Comparison of ENCODE assay signal across 8 mouse cellular contexts in the genomic region with DNA sequence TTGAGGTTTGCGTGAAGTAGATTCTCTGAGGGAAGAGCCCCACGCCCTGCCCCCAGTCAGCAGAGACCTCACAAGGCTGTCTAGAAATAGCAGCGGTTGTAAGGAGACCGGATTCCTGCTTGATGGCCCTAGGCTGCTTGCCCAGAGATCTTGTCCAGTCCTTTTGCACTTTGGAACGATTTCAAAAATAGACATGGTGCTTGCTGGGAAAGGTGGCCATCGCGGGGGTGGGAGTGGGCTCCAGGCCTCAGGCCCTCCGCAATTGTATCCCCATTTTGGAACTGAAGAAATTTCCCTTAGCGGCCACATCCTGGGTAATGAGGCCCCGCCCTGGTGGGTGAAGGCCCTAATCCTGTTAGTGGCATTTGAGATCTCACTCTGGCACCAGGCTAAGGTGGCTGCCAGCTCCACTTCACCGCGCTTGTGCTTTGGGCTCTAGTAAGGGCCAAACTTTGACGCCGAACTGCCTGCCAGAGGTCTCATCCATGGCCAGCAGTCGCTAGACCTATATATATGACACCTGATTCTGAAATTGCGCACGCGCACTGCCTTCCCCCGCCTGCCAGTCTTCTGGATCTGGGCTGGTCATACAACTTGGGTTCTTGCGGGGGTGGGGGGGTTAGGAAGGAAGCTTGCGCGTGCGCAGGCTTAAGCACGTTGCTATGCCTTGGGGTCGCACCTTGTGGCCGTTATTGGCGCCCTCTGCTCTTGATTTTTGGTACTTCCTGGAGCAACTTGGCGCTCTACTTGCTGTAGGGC. TPM values are rescaled to one million over a fixed set of nuclear protein-coding genes. Genes with fewer than 3 reads are reported as not detected.
DNase-seq lines count a peak whose midpoint lies in the region; ATAC-seq lines count a peak whose summit lies in the region.

No protein-coding gene starts in this region.

- peak overlapping the region; percentile 69 for H3K4me3 ChIP-seq in intestine, embryonic 15.5 days (replicated peaks)
- peak overlapping the region; percentile 74 for H3K4me3 ChIP-seq in limb, embryonic 11.5 days (ENCODE audit: low read depth, low read length)
- H3K4me3 ChIP-seq in midbrain, embryonic 12.5 days, result peak overlapping the region; percentile 75

- peak; percentile 77 for DNase-seq in 3134 (ENCODE audit: extremely low read depth, insufficient read length, low spot score)
- DNase-seq in adrenal gland, adult 2 months, result peak; percentile 65
- peak; percentile 64 for DNase-seq in embryo, embryonic 11.5 days (ENCODE audit: low read depth, low spot score)
- DNase-seq in gastrocnemius, postnatal 4 days (ENCODE audit: low spot score in 2 of 2), result peak; percentile 23 to 50
- peak; percentile 78 for DNase-seq in limb, embryonic 11.5 days (ENCODE audit: low spot score)
- DNase-seq in spleen, adult 12 weeks (ENCODE audit: low spot score), result peak; percentile 47

- H3K9ac ChIP-seq in intestine, embryonic 15.5 days, result peak overlapping the region; percentile 82
- peak overlapping the region; percentile 84 for H3K9ac ChIP-seq in limb, embryonic 11.5 days (ENCODE audit: low read length)
- peak overlapping the region; percentile 91 for H3K9ac ChIP-seq in midbrain, embryonic 12.5 days (replicated peaks)

- H3K27ac ChIP-seq in intestine, embryonic 15.5 days, result peak overlapping the region; percentile 90
- peak overlapping the region; percentile 85 for H3K27ac ChIP-seq in limb, embryonic 11.5 days (replicated peaks; ENCODE audit: low read depth, low read length)
- peak overlapping the region; percentile 67 for H3K27ac ChIP-seq in midbrain, embryonic 12.5 days (replicated peaks)

- peaks cover 14% of the 10 kb centered on the region for H3K4me1 ChIP-seq in intestine, embryonic 15.5 days (replicated peaks)
- H3K4me1 ChIP-seq in limb, embryonic 11.5 days (ENCODE audit: control insufficient read depth, insufficient read depth, low read length), result peaks cover 4% of the 10 kb centered on the region
- peaks cover 14% of the 10 kb centered on the region for H3K4me1 ChIP-seq in midbrain, embryonic 12.5 days

- peak; percentile 35 for ATAC-seq in intestine, embryonic 15.5 days
- ATAC-seq in limb, embryonic 11.5 days (ENCODE audit: insufficient number of reproducible peaks, low FRiP score, low TSS enrichment, low read depth), result 0 out of 2 replicates have a peak, but pooled peaks have one; percentile 33
- ATAC-seq in midbrain, embryonic 12.5 days (ENCODE audit: low FRiP score, low read depth), result peak; percentile 32

- H3K36me3 ChIP-seq in intestine, embryonic 15.5 days, result peaks cover 27% of the 10 kb centered on the region
- H3K36me3 ChIP-seq in limb, embryonic 11.5 days (ENCODE audit: control insufficient read depth, insufficient read depth, low read length), result peaks cover 27% of the 10 kb centered on the region
- peaks cover 34% of the 10 kb centered on the region for H3K36me3 ChIP-seq in midbrain, embryonic 12.5 days

- no peaks in the 10 kb centered on the region for H3K27me3 ChIP-seq in intestine, embryonic 15.5 days (replicated peaks)
- H3K27me3 ChIP-seq in limb, embryonic 11.5 days (ENCODE audit: control insufficient read depth, insufficient read depth, low read length), result no peaks in the 10 kb centered on the region
- peaks cover 12% of the 10 kb centered on the region for H3K27me3 ChIP-seq in midbrain, embryonic 12.5 days

- no peaks in the 10 kb centered on the region for H3K9me3 ChIP-seq in intestine, embryonic 15.5 days
- H3K9me3 ChIP-seq in limb, embryonic 11.5 days (ENCODE audit: control insufficient read depth, low read length), result no peaks in the 10 kb centered on the region
- H3K9me3 ChIP-seq in midbrain, embryonic 12.5 days, result no peaks in the 10 kb centered on the region

- 1% methylated on average over 28 of the region's 28 CpGs for WGBS in intestine, embryonic 15.5 days
- WGBS in limb, embryonic 11.5 days, result 2% methylated on average over 28 of the region's 28 CpGs
- 1% methylated on average over 28 of the region's 28 CpGs for WGBS in midbrain, embryonic 12.5 days

- H3K4me2 ChIP-seq in intestine, embryonic 15.5 days (replicated peaks), result peak overlapping the region; percentile 83
- H3K4me2 ChIP-seq in limb, embryonic 11.5 days (ENCODE audit: low read depth, severe bottlenecking), result peak overlapping the region; percentile 70
- peak overlapping the region; percentile 93 for H3K4me2 ChIP-seq in midbrain, embryonic 12.5 days (replicated peaks)

RNA-seq across cellular contexts. Expression of a gene that starts 5.4 kb away (rescaled TPM):
- total RNA-seq in adrenal gland, adult 2 months (2021), result 100 to 1,000 TPM; 381 to 429 TPM
- 178 and 230 TPM in 2 replicates for polyA plus RNA-seq in adrenal gland, adult 2 months (2012; rRNA removed)
- total RNA-seq in gastrocnemius, postnatal 4 days (2021), result 1,000 to 10,000 TPM; 1,563 to 1,575 TPM
- polyA plus RNA-seq in intestine, embryonic 15.5 days (2015; fragmentation: Nextera tagmentation; extraction: Ambion mirVana), result 2,580 and 2,742 TPM in 2 replicates
- polyA plus RNA-seq in limb, embryonic 11.5 days (2014; fragmentation: Nextera tagmentation; extraction: Ambion mirVana), result 1,902 and 2,130 TPM in 2 replicates
- 802 and 809 TPM in 2 replicates for polyA plus RNA-seq in midbrain, embryonic 12.5 days (2016; fragmentation: Nextera tagmentation; extraction: Ambion mirVana)

RNA-seq across cellular contexts. Expression of a gene that starts 14.3 kb away (rescaled TPM):
- total RNA-seq in adrenal gland, adult 2 months (2021), result not detected
- not detected in 2 replicates for polyA plus RNA-seq in adrenal gland, adult 2 months (2012; rRNA removed)
- not detected for total RNA-seq in gastrocnemius, postnatal 4 days (2021)
- polyA plus RNA-seq in intestine, embryonic 15.5 days (2015; fragmentation: Nextera tagmentation; extraction: Ambion mirVana), result not detected in 2 replicates
- polyA plus RNA-seq in limb, embryonic 11.5 days (2014; fragmentation: Nextera tagmentation; extraction: Ambion mirVana), result 0.19 and 0.26 TPM in 2 replicates
- 0.22 TPM in 1 of 2 replicates, not detected in the other for polyA plus RNA-seq in midbrain, embryonic 12.5 days (2016; fragmentation: Nextera tagmentation; extraction: Ambion mirVana)

RNA-seq across cellular contexts. Expression of a gene that starts 50.8 kb away (rescaled TPM):
- total RNA-seq in adrenal gland, adult 2 months (2021), result 10 to 100 TPM; 30.4 to 46.7 TPM
- 4.9 and 8.5 TPM in 2 replicates for polyA plus RNA-seq in adrenal gland, adult 2 months (2012; rRNA removed)
- 10 to 100 TPM; 31.0 to 40.2 TPM for total RNA-seq in gastrocnemius, postnatal 4 days (2021)
- 63.3 and 72.8 TPM in 2 replicates for polyA plus RNA-seq in intestine, embryonic 15.5 days (2015; fragmentation: Nextera tagmentation; extraction: Ambion mirVana)
- 51.0 and 51.6 TPM in 2 replicates for polyA plus RNA-seq in limb, embryonic 11.5 days (2014; fragmentation: Nextera tagmentation; extraction: Ambion mirVana)
- polyA plus RNA-seq in midbrain, embryonic 12.5 days (2016; fragmentation: Nextera tagmentation; extraction: Ambion mirVana), result 51.5 and 52.1 TPM in 2 replicates

RNA-seq across cellular contexts. Expression of a gene that starts 50.8 kb away (rescaled TPM):
- 10 to 100 TPM; 20.1 to 23.9 TPM for total RNA-seq in adrenal gland, adult 2 months (2021)
- polyA plus RNA-seq in adrenal gland, adult 2 months (2012; rRNA removed), result 11.2 and 11.3 TPM in 2 replicates
- total RNA-seq in gastrocnemius, postnatal 4 days (2021), result 10 to 100 TPM; 14.8 to 18.4 TPM
- 23.2 and 23.3 TPM in 2 replicates for polyA plus RNA-seq in intestine, embryonic 15.5 days (2015; fragmentation: Nextera tagmentation; extraction: Ambion mirVana)
- polyA plus RNA-seq in limb, embryonic 11.5 days (2014; fragmentation: Nextera tagmentation; extraction: Ambion mirVana), result 18.6 and 21.3 TPM in 2 replicates
- polyA plus RNA-seq in midbrain, embryonic 12.5 days (2016; fragmentation: Nextera tagmentation; extraction: Ambion mirVana), result 23.8 and 24.9 TPM in 2 replicates

Comparison
In these comparisons a context has a peak if more than half of its experiments do, and no peak if none do; other contexts are left out.
1. Peak in every context shown above with its lines: DNase-seq, ATAC-seq, H3K4me3 ChIP-seq and H3K27ac ChIP-seq.